Mouse (Mus musculus) small intestine, adult 2 months (tissue): Measurements from ENCODE around the gene Hoxd11.

ENCODE experiments used
- CTCF ChIP-seq: fragments of 200-500 bp; IDR thresholded peaks from 2 replicates; pipeline ENCODE4 v1.5.1; 2012; ENCODE audit warnings: low read depth, mild to moderate bottlenecking, control low read depth, inconsistent platforms, low read length, moderate library complexity, mixed read lengths; ENCODE audit not compliant: insufficient replicate concordance, insufficient read length; ENCODE audit errors: extremely low read depth
- POLR2A ChIP-seq: fragments of 200-500 bp; IDR thresholded peaks from 2 replicates; pipeline ENCODE4 v1.6.1; 2012; ENCODE audit warnings: low read depth, mild to moderate bottlenecking, control low read depth, inconsistent platforms, low read length, moderate library complexity

DNA sequence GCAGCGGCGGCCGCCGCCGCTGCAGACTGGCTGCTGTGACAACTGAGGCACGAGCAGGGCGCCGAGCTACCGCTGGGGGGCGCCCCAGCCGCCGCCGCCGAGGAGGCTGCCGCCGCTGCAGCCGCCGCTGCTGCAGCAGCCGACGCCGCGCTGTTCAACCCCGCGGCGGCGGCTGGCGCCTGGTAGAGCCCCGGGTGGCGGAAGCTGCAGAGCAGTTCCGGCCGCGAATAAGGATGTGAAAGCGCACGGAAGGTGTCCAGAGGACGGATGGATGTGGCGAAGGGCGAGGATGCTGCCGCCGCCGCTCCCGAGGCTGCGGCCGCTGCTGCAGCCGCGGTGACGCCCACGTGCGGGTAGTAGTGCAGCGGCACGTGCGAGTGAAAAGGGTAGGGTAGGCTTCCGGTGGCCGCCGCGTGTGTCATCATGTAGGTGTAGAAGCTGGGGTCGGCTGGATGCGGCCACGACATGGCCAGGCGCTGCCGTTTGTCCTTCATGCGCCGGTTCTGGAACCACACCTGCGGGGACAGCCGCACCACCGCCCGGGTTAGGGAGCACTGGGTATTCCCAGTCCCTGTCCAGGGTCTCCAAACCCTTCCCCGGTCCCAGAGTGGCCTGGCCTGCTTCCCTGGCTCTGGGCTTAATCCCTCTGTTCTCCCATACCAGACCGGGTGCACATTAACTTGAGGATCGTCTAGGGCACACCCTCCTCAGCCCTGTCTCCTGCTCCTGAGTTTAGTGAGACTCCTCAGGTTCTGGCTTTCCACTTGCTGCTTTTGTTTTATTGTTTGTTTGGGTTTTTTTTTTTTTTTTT lies 23.3 kb upstream of the Hoxd11 start:
- TF ChIP-seq CTCF (no peak), POLR2A (no peak)
